Comparison of ENCODE assay signal across 15 mouse cellular contexts in genomic region chr2:66177017-66177416, GRCm38 (mm10). TPM values are rescaled to one million over a fixed set of nuclear protein-coding genes. Genes with fewer than 3 reads are reported as not detected.
A peak's percentile ranks its signal among the peaks of the same experiment; 100 is the strongest.
DNase-seq lines count a peak whose midpoint lies in the region; ATAC-seq and TF ChIP-seq lines count a peak whose summit lies in the region.
"Had no signal": no experiment of that assay in that cellular context is flagged by ENCODE, and none has a peak within 500 bp of the region (broad histone marks: within the 10 kb centered on the region; RNA-seq: fewer than 3 reads in every experiment).

No protein-coding gene starts in this region.

- no peaks in the 10 kb centered on the region for H3K36me3 ChIP-seq in forebrain, embryonic 13.5 days (ENCODE audit: poor library complexity, severe bottlenecking)
- no peaks in the 10 kb centered on the region for H3K36me3 ChIP-seq in hindbrain, postnatal 0 days (ENCODE audit: insufficient read depth, low read length)
- H3K36me3 ChIP-seq in neural tube, embryonic 15.5 days, result no peaks in the 10 kb centered on the region
- H3K36me3 ChIP-seq in heart, embryonic 10.5 days, result no peaks in the 10 kb centered on the region
- H3K36me3 ChIP-seq: G1E; neural tube, embryonic 12.5 days had no signal

- ATAC-seq in forebrain, embryonic 13.5 days, result no peak
- peak; percentile 21; the same call in 1 of the 2 replicates for ATAC-seq in hindbrain, postnatal 0 days
- ATAC-seq in neural tube, embryonic 15.5 days (ENCODE audit: low FRiP score), result no peak

- H3K4me1 ChIP-seq in forebrain, embryonic 13.5 days, result peaks cover 38% of the 10 kb centered on the region
- peaks cover 13% of the 10 kb centered on the region for H3K4me1 ChIP-seq in hindbrain, postnatal 0 days (ENCODE audit: insufficient read depth, low read length)
- peaks cover 31% of the 10 kb centered on the region for H3K4me1 ChIP-seq in neural tube, embryonic 15.5 days
- no peaks in the 10 kb centered on the region for H3K4me1 ChIP-seq in heart, embryonic 10.5 days

- H3K4me2 ChIP-seq in forebrain, embryonic 13.5 days, result no peak overlapping the region; the same call in 1 of the 2 replicates
- no peak overlapping the region; the same call in 1 of the 2 replicates for H3K4me2 ChIP-seq in hindbrain, postnatal 0 days (ENCODE audit: low read depth, low read length)
- H3K4me2 ChIP-seq in neural tube, embryonic 15.5 days, result no peak overlapping the region

- no peak overlapping the region for H3K9ac ChIP-seq in forebrain, embryonic 13.5 days
- no peak overlapping the region for H3K9ac ChIP-seq in hindbrain, postnatal 0 days (replicated peaks; ENCODE audit: low read length)
- no peak overlapping the region for H3K9ac ChIP-seq in neural tube, embryonic 15.5 days (replicated peaks)
- H3K9ac ChIP-seq: neural tube, embryonic 12.5 days had no signal

- H3K27me3 ChIP-seq in forebrain, embryonic 13.5 days, result no peaks in the 10 kb centered on the region
- no peaks in the 10 kb centered on the region for H3K27me3 ChIP-seq in hindbrain, postnatal 0 days (ENCODE audit: insufficient read depth, low read length)
- H3K27me3 ChIP-seq in neural tube, embryonic 15.5 days (replicated peaks), result no peaks in the 10 kb centered on the region
- H3K27me3 ChIP-seq in heart, embryonic 10.5 days (ENCODE audit: insufficient read depth, poor library complexity, severe bottlenecking), result no peaks in the 10 kb centered on the region
- H3K27me3 ChIP-seq: neural tube, embryonic 12.5 days had no signal

- no peak for TF ChIP-seq CTCF in layer of hippocampus, adult 2 months (conservative IDR thresholded peaks at IDR 0.05)
- no peak for TF ChIP-seq CTCF in hindbrain, postnatal 0 days (IDR thresholded peaks at IDR 0.05; ENCODE audit: low read depth)

- H3K27ac ChIP-seq in layer of hippocampus, adult 2 months, result peak overlapping the region; percentile 88; the same call in 1 of the 2 replicates
- H3K27ac ChIP-seq in forebrain, embryonic 13.5 days, result peak overlapping the region; percentile 88
- peak overlapping the region; percentile 66; the same call in 1 of the 2 replicates for H3K27ac ChIP-seq in hindbrain, postnatal 0 days
- peak overlapping the region; percentile 76; the same call in 1 of the 2 replicates for H3K27ac ChIP-seq in neural tube, embryonic 15.5 days (replicated peaks)
- H3K27ac ChIP-seq in heart, embryonic 10.5 days, result no peak overlapping the region
- H3K27ac ChIP-seq: neural tube, embryonic 12.5 days had no signal

- DNase-seq in layer of hippocampus, adult 2 months (ENCODE audit: low spot score in 2 of 2), result no peak
- DNase-seq in layer of hippocampus, adult 8-10 months (ENCODE audit: low spot score in 2 of 2), result no peak
- DNase-seq in hindbrain, postnatal 0 days (ENCODE audit: low spot score), result peak; percentile 45
- DNase-seq in heart, embryonic 10.5 days (ENCODE audit: low spot score), result no peak
- no peak for DNase-seq in testis, postnatal 14 days (ENCODE audit: low spot score)
- DNase-seq: heart, postnatal 14 days; kidney, adult 2 months; kidney, postnatal 4 days had no signal

- H3K4me3 ChIP-seq in layer of hippocampus, adult 2 months, result no peak overlapping the region
- H3K4me3 ChIP-seq in forebrain, embryonic 13.5 days, result no peak overlapping the region
- no peak overlapping the region for H3K4me3 ChIP-seq in hindbrain, postnatal 0 days (ENCODE audit: low read length)
- H3K4me3 ChIP-seq in neural tube, embryonic 15.5 days (replicated peaks), result no peak overlapping the region
- no peak overlapping the region for H3K4me3 ChIP-seq in heart, embryonic 10.5 days
- H3K4me3 ChIP-seq: erythroblast, embryonic 14.5 days; neural tube, embryonic 12.5 days had no signal

- H3K9me3 ChIP-seq in forebrain, embryonic 13.5 days (replicated peaks), result no peaks in the 10 kb centered on the region
- H3K9me3 ChIP-seq in hindbrain, postnatal 0 days (ENCODE audit: low read length), result no peaks in the 10 kb centered on the region
- H3K9me3 ChIP-seq in neural tube, embryonic 15.5 days (replicated peaks), result no peaks in the 10 kb centered on the region
- H3K9me3 ChIP-seq in heart, embryonic 10.5 days, result no peaks in the 10 kb centered on the region
- H3K9me3 ChIP-seq: neural tube, embryonic 12.5 days had no signal

- WGBS in forebrain, embryonic 13.5 days, result 72% methylated on average over 7 of the region's 7 CpGs
- 45% methylated on average over 7 of the region's 7 CpGs for WGBS in hindbrain, postnatal 0 days
- WGBS in neural tube, embryonic 15.5 days, result 68% methylated on average over 7 of the region's 7 CpGs
- whole genome bisulfite sequencing in heart, embryonic 10.5 days, result 77% methylated on average over 7 of the region's 7 CpGs

RNA-seq across cellular contexts. Expression of gene Galnt3, which starts 52.2 kb away (rescaled TPM):
- total RNA-seq in layer of hippocampus, adult 2 months (2021), result 1 to 10 TPM; 5.2 to 5.9 TPM
- total RNA-seq in layer of hippocampus, adult 8-10 months (2022), result 10 to 100 TPM in 1 of 4 experiments, 1 to 10 TPM in 3; 4.8 to 10.1 (median 7.5) TPM
- polyA plus RNA-seq in forebrain, embryonic 13.5 days (2015; fragmentation: Nextera tagmentation; extraction: Ambion mirVana), result 0.41 and 0.73 TPM in 2 replicates
- total RNA-seq in hindbrain, postnatal 0 days (2014; rRNA removed), result 0.40 and 4.9 TPM in 2 replicates
- 0.65 and 1.1 TPM in 2 replicates for polyA plus RNA-seq in hindbrain, postnatal 0 days (2015; fragmentation: Nextera tagmentation; extraction: Ambion mirVana)
- polyA plus RNA-seq in neural tube, embryonic 15.5 days (2015; fragmentation: Nextera tagmentation; extraction: Ambion mirVana), result 0.46 and 2.0 TPM in 2 replicates
- polyA plus RNA-seq in heart, embryonic 10.5 days (2016; fragmentation: Nextera tagmentation; extraction: Ambion mirVana), result 0.25 and 2.0 TPM in 2 replicates
- total RNA-seq: G1E; heart, adult 8-10 months; megakaryocyte-erythroid progenitor cell, adult 5-6 weeks had no signal
- polyA plus RNA-seq: erythroblast, embryonic 14.5 days; G1E had no signal
